7 mouse cellular contexts compared by ENCODE assay signal in genomic region chr2:158047903-158048302, GRCm38 (mm10). TPM values are rescaled to one million over a fixed set of nuclear protein-coding genes. Genes with fewer than 3 reads are reported as not detected.
DNase-seq lines count a peak whose midpoint lies in the region; ATAC-seq and TF ChIP-seq lines count a peak whose summit lies in the region.

No protein-coding gene starts in this region.

- in situ Hi-C loops in Patski (cut with MboI; ENCODE audit: low pct_unique_long_range_greater_than_20kb), result no loop called here

- no peak overlapping the region for H3K4me3 ChIP-seq in midbrain, embryonic 11.5 days (ENCODE audit: low read depth, low read length)
- H3K4me3 ChIP-seq in midbrain, embryonic 16.5 days (ENCODE audit: low read depth, low read length), result no peak overlapping the region
- H3K4me3 ChIP-seq in cerebellum, adult 2 months (replicated peaks; ENCODE audit: insufficient read depth, low read depth, low read length), result no peak overlapping the region
- H3K4me3 ChIP-seq in heart, postnatal 0 days (ENCODE audit: low read depth, low read length), result no peak overlapping the region
- H3K4me3 ChIP-seq in liver, embryonic 11.5 days (ENCODE audit: low read depth, low read length), result no peak overlapping the region

- WGBS in midbrain, embryonic 11.5 days, result 68% methylated on average over 3 of the region's 3 CpGs
- 65% methylated on average over 3 of the region's 3 CpGs for WGBS in midbrain, embryonic 16.5 days
- WGBS in cerebellum, adult 2 months, result 61% methylated on average over 3 of the region's 3 CpGs
- WGBS in heart, postnatal 0 days, result 41% methylated on average over 3 of the region's 3 CpGs
- 49% methylated on average over 3 of the region's 3 CpGs for WGBS in liver, embryonic 11.5 days

- peak; percentile 77 for TF ChIP-seq CTCF in Patski (IDR thresholded peaks at IDR 0.05)
- peak; percentile 84 for TF ChIP-seq CTCF in cerebellum, adult 2 months (IDR thresholded peaks at IDR 0.05; ENCODE audit: borderline replicate concordance, insufficient read depth, low read depth, low read length)
- TF ChIP-seq CTCF in heart, postnatal 0 days (IDR thresholded peaks at IDR 0.05; ENCODE audit: low read depth), result peak; percentile 75

- no peak for ATAC-seq in midbrain, embryonic 11.5 days (ENCODE audit: low FRiP score)
- no peak for ATAC-seq in midbrain, embryonic 16.5 days
- no peak for ATAC-seq in Patski
- no peak for ATAC-seq in heart, postnatal 0 days (ENCODE audit: insufficient read depth, low read depth)
- ATAC-seq in liver, embryonic 11.5 days (replicated peaks; ENCODE audit: low FRiP score), result peak; percentile 73

- H3K9me3 ChIP-seq in midbrain, embryonic 11.5 days (ENCODE audit: control insufficient read depth, low read length), result no peaks in the 10 kb centered on the region
- no peaks in the 10 kb centered on the region for H3K9me3 ChIP-seq in midbrain, embryonic 16.5 days (replicated peaks; ENCODE audit: control insufficient read depth, low read length, poor library complexity, severe bottlenecking)
- no peaks in the 10 kb centered on the region for H3K9me3 ChIP-seq in heart, postnatal 0 days (replicated peaks; ENCODE audit: control insufficient read depth, low read length)
- no peaks in the 10 kb centered on the region for H3K9me3 ChIP-seq in liver, embryonic 11.5 days (ENCODE audit: control insufficient read depth, low read length)

- no peak overlapping the region for H3K27ac ChIP-seq in midbrain, embryonic 11.5 days (ENCODE audit: low read depth, low read length)
- no peak overlapping the region for H3K27ac ChIP-seq in midbrain, embryonic 16.5 days (ENCODE audit: low read length)
- H3K27ac ChIP-seq in cerebellum, adult 2 months (ENCODE audit: insufficient read depth, low read length), result no peak overlapping the region
- H3K27ac ChIP-seq in heart, postnatal 0 days (ENCODE audit: low read depth), result no peak overlapping the region
- H3K27ac ChIP-seq in liver, embryonic 11.5 days (ENCODE audit: low read depth, low read length), result no peak overlapping the region

- POLR2A ChIA-PET in Patski (lab: Charles Lee), result no interaction called here

- H3K4me1 ChIP-seq in midbrain, embryonic 11.5 days (ENCODE audit: control insufficient read depth, insufficient read depth, low read length), result no peaks in the 10 kb centered on the region
- no peaks in the 10 kb centered on the region for H3K4me1 ChIP-seq in midbrain, embryonic 16.5 days (ENCODE audit: control insufficient read depth, insufficient read depth, low read length)
- H3K4me1 ChIP-seq in cerebellum, adult 2 months (ENCODE audit: control insufficient read depth, insufficient read depth, low read length), result no peaks in the 10 kb centered on the region
- H3K4me1 ChIP-seq in heart, postnatal 0 days (ENCODE audit: control insufficient read depth, insufficient read depth), result no peaks in the 10 kb centered on the region
- H3K4me1 ChIP-seq in liver, embryonic 11.5 days (replicated peaks; ENCODE audit: control insufficient read depth, insufficient read depth, low read length), result no peaks in the 10 kb centered on the region

- no peak for TF ChIP-seq EP300 in heart, postnatal 0 days (IDR thresholded peaks at IDR 0.05; ENCODE audit: low read depth)

- DNase-seq in midbrain, embryonic 11.5 days (ENCODE audit: low spot score, missing footprints), result peak; percentile 91
- DNase-seq in Patski (ENCODE audit: low read depth, low spot score), result no peak
- peak; percentile 63 to 64 for DNase-seq in cerebellum, adult 2 months
- DNase-seq in heart, postnatal 0 days (ENCODE audit: low spot score), result peak; percentile 49
- DNase-seq in liver, embryonic 11.5 days (ENCODE audit: low spot score), result no peak
- peak; percentile 25 for DNase-seq in right cerebral cortex, postnatal 14 days

- TF ChIP-seq POLR2A in cerebellum, adult 2 months (IDR thresholded peaks at IDR 0.05; ENCODE audit: borderline replicate concordance, insufficient read depth, low read length), result no peak

- CTCF ChIA-PET in Patski (lab: Charles Lee), result interaction anchor here (1.0 to 2.2 kb wide), 4 partner anchors 9 to 133 kb away, joined by 3 to 9 read pairs (median 4); no protein-coding TSS in a partner anchor

- no peaks in the 10 kb centered on the region for H3K27me3 ChIP-seq in midbrain, embryonic 11.5 days (ENCODE audit: control insufficient read depth, insufficient read depth, low read length)
- no peaks in the 10 kb centered on the region for H3K27me3 ChIP-seq in midbrain, embryonic 16.5 days (ENCODE audit: control insufficient read depth, insufficient read depth, low read depth, low read length)
- no peaks in the 10 kb centered on the region for H3K27me3 ChIP-seq in Patski
- H3K27me3 ChIP-seq in cerebellum, adult 2 months (ENCODE audit: control insufficient read depth, insufficient read depth, low read length), result no peaks in the 10 kb centered on the region
- H3K27me3 ChIP-seq in heart, postnatal 0 days (ENCODE audit: control insufficient read depth, insufficient read depth, low read length), result no peaks in the 10 kb centered on the region
- no peaks in the 10 kb centered on the region for H3K27me3 ChIP-seq in liver, embryonic 11.5 days (replicated peaks; ENCODE audit: control insufficient read depth, insufficient read depth, low read length)

- H3K9ac ChIP-seq in midbrain, embryonic 11.5 days (ENCODE audit: low read length), result no peak overlapping the region
- H3K9ac ChIP-seq in midbrain, embryonic 16.5 days (ENCODE audit: low read depth, low read length), result no peak overlapping the region
- H3K9ac ChIP-seq in heart, postnatal 0 days (replicated peaks; ENCODE audit: low read depth, low read length), result no peak overlapping the region
- no peak overlapping the region for H3K9ac ChIP-seq in liver, embryonic 11.5 days (ENCODE audit: low read depth, low read length)

- H3K4me2 ChIP-seq in midbrain, embryonic 11.5 days, result no peak overlapping the region
- H3K4me2 ChIP-seq in midbrain, embryonic 16.5 days (ENCODE audit: low read length), result no peak overlapping the region
- no peak overlapping the region for H3K4me2 ChIP-seq in heart, postnatal 0 days (ENCODE audit: low read depth, low read length)
- no peak overlapping the region for H3K4me2 ChIP-seq in liver, embryonic 11.5 days

- peaks cover 19% of the 10 kb centered on the region for H3K36me3 ChIP-seq in midbrain, embryonic 11.5 days (ENCODE audit: control insufficient read depth, insufficient read depth, low read length)
- H3K36me3 ChIP-seq in midbrain, embryonic 16.5 days (ENCODE audit: control insufficient read depth, insufficient read depth, low read length), result peaks cover 16% of the 10 kb centered on the region
- H3K36me3 ChIP-seq in heart, postnatal 0 days (replicated peaks; ENCODE audit: control insufficient read depth, insufficient read depth, low read length), result peaks cover 56% of the 10 kb centered on the region
- peaks cover 34% of the 10 kb centered on the region for H3K36me3 ChIP-seq in liver, embryonic 11.5 days (ENCODE audit: control insufficient read depth, insufficient read depth, low read length)

RNA-seq across cellular contexts. Expression of gene Rprd1b, which starts 19.6 kb away (rescaled TPM):
- polyA plus RNA-seq in midbrain, embryonic 11.5 days (2014; fragmentation: Nextera tagmentation; extraction: Ambion mirVana), result 64.9 and 68.1 TPM in 2 replicates
- polyA plus RNA-seq in midbrain, embryonic 16.5 days (2015; fragmentation: Nextera tagmentation; extraction: Ambion mirVana), result 30.7 and 34.1 TPM in 2 replicates
- polyA plus RNA-seq in Patski (2021), result 20.1 TPM
- polyA plus RNA-seq in cerebellum, adult 2 months (2012; rRNA removed), result 22.4 and 22.7 TPM in 2 replicates
- total RNA-seq in heart, postnatal 0 days (2014; rRNA removed; ENCODE audit: low replicate concordance), result 13.5 and 14.9 TPM in 2 replicates
- 19.4 and 24.5 TPM in 2 replicates for polyA plus RNA-seq in heart, postnatal 0 days (2015; fragmentation: Nextera tagmentation; extraction: Ambion mirVana)
- polyA plus RNA-seq in liver, embryonic 11.5 days (2014; fragmentation: Nextera tagmentation; extraction: Ambion mirVana), result 48.2 and 52.5 TPM in 2 replicates

RNA-seq across cellular contexts. Expression of gene Tti1, which starts 19.7 kb away (rescaled TPM):
- 28.8 and 30.3 TPM in 2 replicates for polyA plus RNA-seq in midbrain, embryonic 11.5 days (2014; fragmentation: Nextera tagmentation; extraction: Ambion mirVana)
- 17.2 and 20.2 TPM in 2 replicates for polyA plus RNA-seq in midbrain, embryonic 16.5 days (2015; fragmentation: Nextera tagmentation; extraction: Ambion mirVana)
- polyA plus RNA-seq in Patski (2021), result 25.1 TPM
- 19.9 and 21.4 TPM in 2 replicates for polyA plus RNA-seq in cerebellum, adult 2 months (2012; rRNA removed)
- total RNA-seq in heart, postnatal 0 days (2014; rRNA removed; ENCODE audit: low replicate concordance), result 13.3 and 23.2 TPM in 2 replicates
- polyA plus RNA-seq in heart, postnatal 0 days (2015; fragmentation: Nextera tagmentation; extraction: Ambion mirVana), result 12.5 and 13.2 TPM in 2 replicates
- polyA plus RNA-seq in liver, embryonic 11.5 days (2014; fragmentation: Nextera tagmentation; extraction: Ambion mirVana), result 30.2 and 34.3 TPM in 2 replicates

Comparison
In these comparisons a context has a peak if more than half of its experiments do, and no peak if none do; other contexts are left out.
1. DNase-seq: peak in midbrain, embryonic 11.5 days (single experiment), cerebellum, adult 2 months (2 of 2), heart, postnatal 0 days (single experiment) and right cerebral cortex, postnatal 14 days (single experiment); none in Patski (single experiment) and liver, embryonic 11.5 days (single experiment).
2. Peak in every context shown above with its lines, with median percentiles within 50 percentile points of each other: CTCF ChIP-seq.